Mouse (Mus musculus) heart, embryonic 16.5 days (tissue): ENCODE results near the gene Nf1. TPM values are rescaled to one million over a fixed set of nuclear protein-coding genes. Genes with fewer than 3 reads are reported as not detected.

Experiments used
- ATAC-seq: fragments of 200-750 bp; cut with Nextera tagmentation; replicated peaks from 2 replicates; pipeline ENCODE4 v1.8.0; 2017; ENCODE audit warnings: moderate number of reproducible peaks; ENCODE audit not compliant: insufficient read depth, low FRiP score; ENCODE audit errors: extremely low read depth
- H3K27ac ChIP-seq: fragments of 300-500 bp; sonication (generic); 2 replicates; pipeline ENCODE4 v1.5.1; 2014; ENCODE audit warnings: mild to moderate bottlenecking, low read length, control low read depth, moderate library complexity
- H3K27me3 ChIP-seq: fragments of 300-500 bp; sonication (generic); 2 replicates; pipeline ENCODE4 v1.6.1; 2014; ENCODE audit warnings: low read length, mixed read lengths; ENCODE audit not compliant: control insufficient read depth, insufficient read depth
- H3K36me3 ChIP-seq: fragments of 300-500 bp; sonication (generic); 2 replicates; pipeline ENCODE4 v1.6.1; 2014; ENCODE audit not compliant: control insufficient read depth, insufficient read depth
- H3K4me1 ChIP-seq: fragments of 300-500 bp; sonication (generic); 2 replicates; pipeline ENCODE4 v1.6.1; 2014; ENCODE audit warnings: low read length, mixed read lengths; ENCODE audit not compliant: control insufficient read depth, insufficient read depth
- H3K4me2 ChIP-seq: fragments of 300-500 bp; sonication (generic); 2 replicates; pipeline ENCODE4 v1.6.1; 2014; ENCODE audit warnings: low read depth, mild to moderate bottlenecking, control low read depth, low read length
- H3K4me3 ChIP-seq: fragments of 300-500 bp; sonication (generic); 2 replicates; pipeline ENCODE4 v1.5.1; 2014; ENCODE audit warnings: mild to moderate bottlenecking, control low read depth, low read length
- H3K9ac ChIP-seq: fragments of 300-500 bp; sonication (generic); 2 replicates; pipeline ENCODE4 v1.6.1; 2014; ENCODE audit warnings: low read length, control low read depth
- H3K9me3 ChIP-seq: fragments of 300-500 bp; sonication (generic); replicated peaks from 2 replicates; pipeline ENCODE4 v1.6.1; 2016; ENCODE audit warnings: low read length; ENCODE audit not compliant: control insufficient read depth
- WGBS: fragments of 180-500 bp; shearing (Covaris S2); extraction: QIAGEN DNeasy Blood & Tissue Kit; methylation state at CpG from one replicate; pipeline ENCODE4 v1.1.7; 2014; 5-methylcytosine and 5-hydroxymethylcytosine counted together
- polyA plus RNA-seq: library from polyadenylated mRNA; unstranded; fragments of >200 nt; fragmentation: Nextera tagmentation; extraction: Ambion mirVana; gene quantifications from 2 replicates; pipeline ENCODE4 v1.2.1, GENCODE M21; 2015

Gene Nf1
- polyA plus RNA-seq, 1 experiment from 2014 or later, result 3.4 TPM

- H3K27ac ChIP-seq, result peak overlapping the region; percentile 5; the same call in 1 of the 2 replicates
- no peaks in the 10 kb centered on the region for H3K9me3 ChIP-seq
- H3K4me2 ChIP-seq, result peak overlapping the region; percentile 23; the same call in 1 of the 2 replicates
- no peak overlapping the region for H3K4me3 ChIP-seq
- peaks cover 10% of the 10 kb centered on the region for H3K4me1 ChIP-seq
- ATAC-seq, result no peak
- no peak overlapping the region for H3K9ac ChIP-seq
- H3K36me3 ChIP-seq, result no peaks in the 10 kb centered on the region; the same call in 1 of the 2 replicates
- 70% methylated on average over 1 of the region's 1 CpGs for WGBS
- H3K27me3 ChIP-seq, result no peaks in the 10 kb centered on the region
Measured at GRCm38 (mm10) chr11:79524310-79524575, 184.8 kb downstream of the Nf1 start.

GRCm38 (mm10) chr11:79526549-79526948 lies 187.1 kb downstream of the Nf1 start:
- Histone ChIP-seq H3K4me3 (no peak overlapping the region), H3K27ac (no peak overlapping the region), H3K4me1 (peaks cover 10% of the 10 kb centered on the region), H3K4me2 (peak overlapping the region; percentile 20; the same call in 1 of the 2 replicates), H3K36me3 (no peaks in the 10 kb centered on the region; the same call in 1 of the 2 replicates), H3K9me3 (no peaks in the 10 kb centered on the region), H3K9ac (no peak overlapping the region), H3K27me3 (no peaks in the 10 kb centered on the region)
- no peak for ATAC-seq
- WGBS, result 78% methylated on average over 3 of the region's 3 CpGs

- Histone ChIP-seq H3K36me3 (no peaks in the 10 kb centered on the region; the same call in 1 of the 2 replicates), H3K27ac (peak overlapping the region; percentile 43), H3K27me3 (no peaks in the 10 kb centered on the region), H3K9ac (no peak overlapping the region), H3K9me3 (no peaks in the 10 kb centered on the region), H3K4me3 (no peak overlapping the region), H3K4me2 (peak overlapping the region; percentile 20), H3K4me1 (peaks cover 10% of the 10 kb centered on the region)
- 53% methylated on average over 15 of the region's 15 CpGs for WGBS
- ATAC-seq, result no peak
Measured at GRCm38 (mm10) chr11:79527015-79527738, 187.7 kb downstream of the Nf1 start.

- Histone ChIP-seq H3K4me1 (peaks cover 12% of the 10 kb centered on the region), H3K9ac (no peak overlapping the region), H3K27me3 (no peaks in the 10 kb centered on the region), H3K9me3 (no peaks in the 10 kb centered on the region), H3K4me2 (no peak overlapping the region), H3K27ac (no peak overlapping the region), H3K4me3 (no peak overlapping the region), H3K36me3 (no peaks in the 10 kb centered on the region; the same call in 1 of the 2 replicates)
- ATAC-seq, result no peak
- 67% methylated on average over 5 of the region's 5 CpGs for WGBS
Measured at GRCm38 (mm10) chr11:79527739-79528384, 188.4 kb downstream of the Nf1 start.

- Histone ChIP-seq H3K4me2 (no peak overlapping the region), H3K9me3 (no peaks in the 10 kb centered on the region), H3K4me1 (peaks cover 19% of the 10 kb centered on the region), H3K36me3 (no peaks in the 10 kb centered on the region; the same call in 1 of the 2 replicates), H3K27me3 (no peaks in the 10 kb centered on the region), H3K27ac (no peak overlapping the region), H3K9ac (no peak overlapping the region), H3K4me3 (no peak overlapping the region)
- 87% methylated on average over 3 of the region's 3 CpGs for WGBS
- no peak for ATAC-seq
Measured at GRCm38 (mm10) chr11:79528601-79529000, 189.1 kb downstream of the Nf1 start.

GRCm38 (mm10) chr11:79529226-79529625 lies 189.7 kb downstream of the Nf1 start:
- no peak for ATAC-seq
- Histone ChIP-seq H3K9ac (no peak overlapping the region), H3K27ac (no peak overlapping the region), H3K36me3 (no peaks in the 10 kb centered on the region; the same call in 1 of the 2 replicates), H3K27me3 (no peaks in the 10 kb centered on the region), H3K4me1 (peaks cover 25% of the 10 kb centered on the region), H3K9me3 (no peaks in the 10 kb centered on the region), H3K4me2 (no peak overlapping the region), H3K4me3 (no peak overlapping the region)
- WGBS, result 95% methylated on average over 6 of the region's 6 CpGs

- Histone ChIP-seq H3K36me3 (no peaks in the 10 kb centered on the region; the same call in 1 of the 2 replicates), H3K27me3 (no peaks in the 10 kb centered on the region), H3K4me1 (peaks cover 30% of the 10 kb centered on the region), H3K4me3 (no peak overlapping the region), H3K27ac (no peak overlapping the region), H3K9ac (no peak overlapping the region), H3K9me3 (no peaks in the 10 kb centered on the region), H3K4me2 (no peak overlapping the region)
- ATAC-seq, result no peak
- 81% methylated on average over 2 of the region's 2 CpGs for WGBS
Measured at GRCm38 (mm10) chr11:79529736-79530135, 190.2 kb downstream of the Nf1 start.

- H3K9me3 ChIP-seq, result no peaks in the 10 kb centered on the region
- H3K36me3 ChIP-seq, result no peaks in the 10 kb centered on the region; the same call in 1 of the 2 replicates
- H3K9ac ChIP-seq, result no peak within 1 kb of the TSS
- no peaks in the 10 kb centered on the region for H3K27me3 ChIP-seq
- H3K27ac ChIP-seq, result no peak within 1 kb of the TSS
- ATAC-seq, result no peak
- WGBS, result 79% methylated on average over 7 of the region's 7 CpGs
- peaks cover 31% of the 10 kb centered on the region for H3K4me1 ChIP-seq
- no peak within 1 kb of the TSS for H3K4me2 ChIP-seq
- no peak within 1 kb of the TSS for H3K4me3 ChIP-seq
Measured at GRCm38 (mm10) chr11:79530333-79530761, 190.9 kb downstream of the Nf1 start, which contains the start of the genes Evi2 and Evi2a. Gene Evi2, minus strand, starts transcription at chr11:79530589. Gene Evi2a, minus strand, starts transcription at chr11:79530609.

- WGBS, result 83% methylated on average over 11 of the region's 11 CpGs
- H3K9me3 ChIP-seq, result no peaks in the 10 kb centered on the region
- no peak for ATAC-seq
- H3K4me1 ChIP-seq, result peaks cover 31% of the 10 kb centered on the region
- H3K27ac ChIP-seq, result no peak overlapping the region
- no peak overlapping the region for H3K9ac ChIP-seq
- no peak overlapping the region for H3K4me2 ChIP-seq
- H3K36me3 ChIP-seq, result no peaks in the 10 kb centered on the region; the same call in 1 of the 2 replicates
- H3K27me3 ChIP-seq, result no peaks in the 10 kb centered on the region
- no peak overlapping the region for H3K4me3 ChIP-seq
Measured at GRCm38 (mm10) chr11:79530774-79531173, 191.3 kb downstream of the Nf1 start.
